Mouse (Mus musculus): ENCODE results near the gene Hist1h1d. TPM values are rescaled to one million over a fixed set of nuclear protein-coding genes. Genes with fewer than 3 reads are reported as not detected.
"Not testable (repeated sequence)": the region's sequence is repeated elsewhere in the genome, so short reads cannot be mapped to it uniquely, and the experiment has no call there.

Gene Hist1h1d
- polyA plus RNA-seq, 1 experiment from 2014 or later, result 0.22 TPM

DNA sequence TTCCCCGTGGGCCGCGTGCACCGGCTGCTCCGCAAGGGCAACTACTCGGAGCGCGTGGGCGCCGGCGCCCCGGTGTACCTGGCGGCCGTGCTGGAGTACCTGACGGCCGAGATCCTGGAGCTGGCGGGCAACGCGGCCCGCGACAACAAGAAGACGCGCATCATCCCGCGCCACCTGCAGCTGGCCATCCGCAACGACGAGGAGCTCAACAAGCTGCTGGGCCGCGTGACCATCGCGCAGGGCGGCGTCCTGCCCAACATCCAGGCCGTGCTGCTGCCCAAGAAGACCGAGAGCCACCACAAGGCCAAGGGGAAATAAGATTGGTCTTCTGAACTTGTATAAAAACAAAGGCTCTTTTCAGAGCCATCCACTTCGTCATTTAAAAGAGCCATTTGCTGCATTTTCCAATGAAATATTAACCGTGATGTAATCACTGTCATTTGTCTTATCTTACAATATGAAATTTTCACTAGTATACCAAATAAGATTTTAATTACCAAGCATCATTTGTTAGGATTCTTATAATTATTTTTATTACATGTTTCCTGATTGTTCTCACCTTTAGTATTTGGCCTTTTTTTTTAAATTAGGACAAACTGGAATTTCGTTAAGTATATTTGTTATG is 21.6 kb downstream of the Hist1h1d start:
- H3K36me3 ChIP-seq (ENCODE audit: insufficient read depth, low read length); H3K27me3 ChIP-seq (ENCODE audit: insufficient read depth, low read length); ATAC-seq (replicated peaks; ENCODE audit: low FRiP score, low read depth); H3K9me3 ChIP-seq (replicated peaks; ENCODE audit: low read length); H3K9ac ChIP-seq (ENCODE audit: low read depth, low read length): not testable (repeated sequence)
- Histone ChIP-seq H3K4me2 (ENCODE audit: low read length) (peak overlapping the region; percentile 59), H3K4me3 (replicated peaks; ENCODE audit: low read depth, low read length) (peak overlapping the region; percentile 48; the same call in 1 of the 2 replicates), H3K27ac (peak overlapping the region; percentile 86), H3K4me1 (replicated peaks; ENCODE audit: insufficient read depth, low read length) (peaks cover 13% of the 10 kb centered on the region; the same call in 1 of the 2 replicates)
- peak; percentile 33 for DNase-seq (ENCODE audit: low spot score)
- WGBS, result under 1% methylated on average over 6 of the region's 39 CpGs

DNA sequence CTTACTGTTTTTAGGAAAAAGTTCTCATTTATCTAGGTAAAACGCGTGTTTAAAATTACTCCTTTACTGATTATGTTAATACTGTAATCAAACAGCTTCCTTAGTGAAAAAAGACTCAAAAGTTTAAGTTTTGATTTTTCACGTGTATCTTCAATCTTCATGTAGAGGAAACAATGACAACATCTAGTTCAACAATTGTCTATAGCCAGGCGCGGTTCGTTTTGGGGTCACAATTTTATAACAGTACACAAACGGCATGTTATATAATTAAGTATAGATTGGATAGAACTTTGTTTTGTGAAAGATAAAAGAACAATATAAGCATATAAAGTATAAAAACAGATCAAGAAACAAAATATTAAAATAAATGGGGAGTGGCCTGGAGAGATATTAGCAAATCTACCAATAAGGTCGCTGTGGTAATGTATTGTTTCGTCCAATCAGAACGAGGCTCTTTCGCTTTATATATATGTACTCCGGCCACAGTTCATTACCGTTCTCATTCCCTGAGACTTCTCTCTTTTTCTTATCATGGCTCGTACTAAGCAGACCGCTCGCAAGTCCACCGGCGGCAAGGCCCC is 22.3 kb downstream of the Hist1h1d start, which contains the start of gene Hist1h3d:
Hist1h3d (plus strand) TSS at position 493 of the 581 bp plus-strand sequence.
- Histone ChIP-seq H3K36me3 (ENCODE audit: insufficient read depth, low read length) (no peaks in the 10 kb centered on the region), H3K9me3 (replicated peaks; ENCODE audit: low read length) (no peaks in the 10 kb centered on the region), H3K4me3 (replicated peaks; ENCODE audit: low read depth, low read length) (peak within 1 kb of the TSS; percentile 32), H3K9ac (ENCODE audit: low read depth, low read length) (peak within 1 kb of the TSS; percentile 53; the same call in 1 of the 2 replicates), H3K4me1 (replicated peaks; ENCODE audit: insufficient read depth, low read length) (peaks cover 13% of the 10 kb centered on the region; the same call in 1 of the 2 replicates), H3K27ac (peak within 1 kb of the TSS; percentile 84), H3K27me3 (ENCODE audit: insufficient read depth, low read length) (no peaks in the 10 kb centered on the region), H3K4me2 (ENCODE audit: low read length) (peak within 1 kb of the TSS; percentile 59)
- peak; percentile 98 for DNase-seq (ENCODE audit: low spot score)
- peak; percentile 67 for ATAC-seq (replicated peaks; ENCODE audit: low FRiP score, low read depth)
- 0% methylated on average over 18 of the region's 18 CpGs for WGBS
- no peak for TF ChIP-seq CTCF (IDR thresholded peaks at IDR 0.05; ENCODE audit: low read depth)

DNA sequence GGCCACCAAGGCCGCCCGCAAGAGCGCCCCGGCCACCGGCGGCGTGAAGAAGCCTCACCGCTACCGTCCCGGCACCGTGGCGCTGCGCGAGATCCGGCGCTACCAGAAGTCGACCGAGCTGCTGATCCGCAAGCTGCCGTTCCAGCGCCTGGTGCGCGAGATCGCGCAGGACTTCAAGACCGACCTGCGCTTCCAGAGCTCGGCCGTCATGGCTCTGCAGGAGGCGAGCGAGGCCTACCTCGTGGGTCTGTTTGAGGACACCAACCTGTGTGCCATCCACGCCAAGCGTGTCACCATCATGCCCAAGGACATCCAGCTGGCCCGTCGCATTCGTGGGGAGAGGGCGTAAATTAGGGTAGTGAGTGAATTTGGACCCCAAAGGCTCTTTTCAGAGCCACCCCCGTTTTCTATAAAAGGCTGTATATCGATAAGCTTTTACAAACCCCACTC is 22.8 kb downstream of the Hist1h1d start:
- not testable (repeated sequence) for H3K36me3 ChIP-seq (ENCODE audit: insufficient read depth, low read length); H3K27me3 ChIP-seq (ENCODE audit: insufficient read depth, low read length); DNase-seq (ENCODE audit: low spot score); ATAC-seq (replicated peaks; ENCODE audit: low FRiP score, low read depth); H3K9me3 ChIP-seq (replicated peaks; ENCODE audit: low read length)
- Histone ChIP-seq H3K4me3 (replicated peaks; ENCODE audit: low read depth, low read length) (peak overlapping the region; percentile 32), H3K9ac (ENCODE audit: low read depth, low read length) (peak overlapping the region; percentile 53; the same call in 1 of the 2 replicates), H3K4me1 (replicated peaks; ENCODE audit: insufficient read depth, low read length) (peaks cover 13% of the 10 kb centered on the region; the same call in 1 of the 2 replicates), H3K4me2 (ENCODE audit: low read length) (peak overlapping the region; percentile 59), H3K27ac (peak overlapping the region; percentile 75)
- WGBS, result 0% methylated on average over 9 of the region's 40 CpGs

DNA sequence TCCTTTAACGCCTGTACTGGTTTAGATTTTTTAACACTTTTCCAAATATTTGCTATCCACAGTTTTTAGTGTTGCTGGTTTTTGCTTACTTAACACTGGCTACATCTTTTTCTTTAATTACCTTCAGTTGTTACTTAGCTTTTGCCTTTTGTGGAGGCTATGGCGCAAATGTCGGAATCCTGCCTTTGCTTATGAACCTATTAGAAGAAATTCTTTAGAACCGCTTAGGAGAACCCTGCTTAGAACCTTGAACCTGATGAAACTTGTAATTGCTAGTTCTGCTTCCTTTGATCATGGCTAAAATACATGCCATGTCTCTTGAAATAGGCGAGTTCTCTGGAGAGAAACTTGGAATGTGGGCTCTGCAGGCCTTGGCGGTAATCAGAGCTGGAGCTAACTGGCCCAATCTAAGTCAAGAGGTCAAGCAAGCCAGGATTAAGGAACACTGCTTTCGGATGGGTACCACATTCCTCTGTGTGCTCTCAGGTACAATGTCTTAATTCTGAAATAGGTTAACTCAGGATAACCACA is 23.4 kb downstream of the Hist1h1d start:
- WGBS, result 10% methylated on average over 7 of the region's 7 CpGs
- peak; percentile 40 for DNase-seq (ENCODE audit: low spot score)

DNA sequence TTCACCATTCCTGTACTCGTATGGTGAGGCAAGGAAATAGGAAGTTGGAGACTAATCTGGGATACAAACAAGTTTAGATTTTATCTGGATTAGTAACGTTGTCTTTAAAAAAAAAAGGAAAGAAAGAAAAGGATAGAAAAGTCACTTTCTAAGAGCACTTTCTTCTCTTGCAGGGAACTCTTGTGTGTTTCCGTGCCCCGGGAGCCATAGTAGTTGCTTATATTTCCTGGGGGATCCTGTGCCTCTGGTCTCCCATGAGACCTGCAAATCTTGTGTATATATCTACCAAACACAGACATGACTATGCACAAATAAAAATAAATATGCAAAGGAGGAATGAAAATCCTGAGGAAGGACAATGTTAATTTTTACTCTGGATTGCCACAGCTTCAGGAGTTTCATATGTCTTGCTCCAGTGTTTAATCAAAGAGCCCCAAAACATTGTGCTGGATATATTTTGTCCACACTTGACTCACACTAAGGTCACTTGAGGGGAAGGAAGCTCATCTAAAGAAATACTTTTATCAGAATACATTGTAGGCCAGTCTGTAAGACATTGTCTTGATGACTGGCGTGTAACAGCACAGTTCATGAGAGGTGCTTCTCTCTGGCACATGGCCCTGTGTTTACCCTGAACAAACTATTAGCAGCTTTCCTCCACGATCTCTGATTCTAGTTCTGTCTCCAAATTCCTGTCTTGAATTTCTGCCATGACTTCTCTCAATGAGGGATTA is 24.0 kb downstream of the Hist1h1d start:
- H3K4me1 ChIP-seq (replicated peaks; ENCODE audit: insufficient read depth, low read length), result peaks cover 13% of the 10 kb centered on the region; the same call in 1 of the 2 replicates
- H3K27ac ChIP-seq, result peak overlapping the region; percentile 58; the same call in 1 of the 2 replicates
- DNase-seq (ENCODE audit: low spot score), result no peak
- H3K4me2 ChIP-seq (ENCODE audit: low read length), result peak overlapping the region; percentile 59
- 38% methylated on average over 6 of the region's 6 CpGs for WGBS
- no peak for TF ChIP-seq CTCF (IDR thresholded peaks at IDR 0.05; ENCODE audit: low read depth)
- H3K36me3 ChIP-seq (ENCODE audit: insufficient read depth, low read length), result no peaks in the 10 kb centered on the region
- no peaks in the 10 kb centered on the region for H3K27me3 ChIP-seq (ENCODE audit: insufficient read depth, low read length)
- no peak for ATAC-seq (replicated peaks; ENCODE audit: low FRiP score, low read depth)
- peak overlapping the region; percentile 53; the same call in 1 of the 2 replicates for H3K9ac ChIP-seq (ENCODE audit: low read depth, low read length)
- H3K4me3 ChIP-seq (replicated peaks; ENCODE audit: low read depth, low read length), result peak overlapping the region; percentile 32
- H3K9me3 ChIP-seq (replicated peaks; ENCODE audit: low read length), result no peaks in the 10 kb centered on the region

More for the DNA sequence above, 23.4 kb downstream of the Hist1h1d start:
- Histone ChIP-seq H3K9ac (ENCODE audit: low read depth, low read length) (peak overlapping the region; percentile 53; the same call in 1 of the 2 replicates), H3K36me3 (ENCODE audit: insufficient read depth, low read length) (no peaks in the 10 kb centered on the region), H3K9me3 (replicated peaks; ENCODE audit: low read length) (no peaks in the 10 kb centered on the region), H3K4me2 (ENCODE audit: low read length) (peak overlapping the region; percentile 59), H3K27ac (peak overlapping the region; percentile 58; the same call in 1 of the 2 replicates), H3K4me1 (replicated peaks; ENCODE audit: insufficient read depth, low read length) (peaks cover 13% of the 10 kb centered on the region; the same call in 1 of the 2 replicates), H3K4me3 (replicated peaks; ENCODE audit: low read depth, low read length) (peak overlapping the region; percentile 32), H3K27me3 (ENCODE audit: insufficient read depth, low read length) (no peaks in the 10 kb centered on the region)
- no peak for ATAC-seq (replicated peaks; ENCODE audit: low FRiP score, low read depth)
- no peak for TF ChIP-seq CTCF (IDR thresholded peaks at IDR 0.05; ENCODE audit: low read depth)

DNA sequence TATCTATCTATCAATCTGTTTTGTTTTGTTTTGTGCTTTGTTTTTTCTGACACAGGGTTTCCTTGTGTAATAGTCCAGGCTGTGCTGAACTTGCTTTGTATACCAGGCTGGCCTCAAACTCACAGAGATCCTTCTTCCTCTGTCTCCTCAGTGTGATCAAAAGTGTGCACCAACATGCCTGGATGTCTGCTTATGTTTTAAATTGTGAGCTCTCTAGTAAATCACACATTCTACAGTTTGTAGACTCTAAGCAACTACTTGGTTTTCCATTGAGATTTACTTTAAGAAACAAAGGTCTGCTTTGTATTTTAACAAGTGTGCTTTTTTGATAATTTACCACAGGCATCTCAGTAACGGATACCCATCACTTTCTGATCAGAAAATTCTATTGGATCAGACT is 24.8 kb downstream of the Hist1h1d start:
- Histone ChIP-seq H3K9me3 (replicated peaks; ENCODE audit: low read length) (no peaks in the 10 kb centered on the region), H3K4me1 (replicated peaks; ENCODE audit: insufficient read depth, low read length) (peaks cover 10% of the 10 kb centered on the region; the same call in 1 of the 2 replicates), H3K27ac (no peak overlapping the region), H3K9ac (ENCODE audit: low read depth, low read length) (no peak overlapping the region), H3K36me3 (ENCODE audit: insufficient read depth, low read length) (no peaks in the 10 kb centered on the region), H3K27me3 (ENCODE audit: insufficient read depth, low read length) (no peaks in the 10 kb centered on the region), H3K4me3 (replicated peaks; ENCODE audit: low read depth, low read length) (no peak overlapping the region), H3K4me2 (ENCODE audit: low read length) (no peak overlapping the region)
- ATAC-seq (replicated peaks; ENCODE audit: low FRiP score, low read depth) (no peak), DNase-seq (ENCODE audit: low spot score) (no peak)
- no peak for TF ChIP-seq CTCF (IDR thresholded peaks at IDR 0.05; ENCODE audit: low read depth)
- WGBS, result 89% methylated on average over 1 of the region's 1 CpGs
